Mouse (Mus musculus) forebrain, embryonic 11.5 days (tissue): ENCODE results near the gene Ddx23. TPM values are rescaled to one million over a fixed set of nuclear protein-coding genes. Genes with fewer than 3 reads are reported as not detected.

Source experiments
- ATAC-seq: fragments of 200-750 bp; cut with Nextera tagmentation; replicated peaks from 2 replicates; pipeline ENCODE4 v1.8.0; 2017; ENCODE audit warnings: moderate TSS enrichment; ENCODE audit not compliant: low FRiP score
- DNase-seq: peaks from one replicate; pipeline ENCODE4 v3.0.0-alpha.2; 2017; ENCODE audit warnings: low spot score
- H3K27ac ChIP-seq: fragments of 300-500 bp; sonication (generic); 2 replicates; pipeline ENCODE4 v1.5.1; 2014; ENCODE audit warnings: low read depth, low read length
- H3K27me3 ChIP-seq: fragments of 300-500 bp; sonication (generic); 2 replicates; pipeline ENCODE4 v1.6.1; 2014; ENCODE audit warnings: mild to moderate bottlenecking, low read length, mixed read lengths; ENCODE audit not compliant: control insufficient read depth, insufficient read depth
- H3K36me3 ChIP-seq: fragments of 300-500 bp; sonication (generic); 2 replicates; pipeline ENCODE4 v1.6.1; 2014; ENCODE audit warnings: mild to moderate bottlenecking, low read length, moderate library complexity, mixed read lengths; ENCODE audit not compliant: control insufficient read depth, insufficient read depth
- H3K4me1 ChIP-seq: fragments of 300-500 bp; sonication (generic); replicated peaks from 2 replicates; pipeline ENCODE4 v1.6.1; 2014; ENCODE audit warnings: low read length, mixed read lengths; ENCODE audit not compliant: control insufficient read depth, insufficient read depth
- H3K4me2 ChIP-seq: fragments of 300-500 bp; sonication (generic); 2 replicates; pipeline ENCODE4 v1.6.1; 2014; ENCODE audit warnings: low read depth, mild to moderate bottlenecking, low read length, moderate library complexity, mixed read lengths; ENCODE audit not compliant: severe bottlenecking
- H3K4me3 ChIP-seq: fragments of 300-500 bp; sonication (generic); 2 replicates; pipeline ENCODE4 v1.5.1; 2014; ENCODE audit warnings: low read depth, low read length
- H3K9ac ChIP-seq: fragments of 300-500 bp; sonication (generic); 2 replicates; pipeline ENCODE4 v1.6.1; 2014; ENCODE audit warnings: low read length
- H3K9me3 ChIP-seq: fragments of 300-500 bp; sonication (generic); 2 replicates; pipeline ENCODE4 v1.6.1; 2016; ENCODE audit warnings: low read length, mixed read lengths; ENCODE audit not compliant: control insufficient read depth
- WGBS: fragments of 180-500 bp; shearing (Covaris S2); extraction: QIAGEN DNeasy Blood & Tissue Kit; methylation state at CpG from one replicate; pipeline ENCODE4 v1.1.7; 2014; 5-methylcytosine and 5-hydroxymethylcytosine counted together
- polyA plus RNA-seq: library from polyadenylated mRNA; unstranded; fragments of >200 nt; fragmentation: Nextera tagmentation; extraction: Ambion mirVana; gene quantifications from 2 replicates; pipeline ENCODE4 v1.2.1, GENCODE M21; 2014

Gene Ddx23
- polyA plus RNA-seq, 1 experiment from 2014 or later: 24.2 TPM

GRCm38 (mm10) chr15:98623361-98623821 is 39.3 kb downstream of the Ddx23 start:
- Histone ChIP-seq H3K9me3 (no peaks in the 10 kb centered on the region), H3K4me1 (peaks cover 5% of the 10 kb centered on the region; the same call in 1 of the 2 replicates), H3K4me3 (no peak overlapping the region), H3K9ac (no peak overlapping the region), H3K27ac (no peak overlapping the region), H3K4me2 (no peak overlapping the region), H3K36me3 (no peaks in the 10 kb centered on the region), H3K27me3 (peaks cover 3% of the 10 kb centered on the region; the same call in 1 of the 2 replicates)
- 54% methylated on average over 5 of the region's 5 CpGs for WGBS
- DNase-seq: no peak
- no peak for ATAC-seq

- no peak for DNase-seq
Measured at GRCm38 (mm10) chr15:98622721-98623120, 40.0 kb downstream of the Ddx23 start.

GRCm38 (mm10) chr15:98622199-98622598 is 40.5 kb downstream of the Ddx23 start:
- Histone ChIP-seq H3K9me3 (no peaks in the 10 kb centered on the region), H3K4me1 (peaks cover 4% of the 10 kb centered on the region; the same call in 1 of the 2 replicates), H3K4me2 (no peak overlapping the region), H3K27ac (no peak overlapping the region), H3K36me3 (no peaks in the 10 kb centered on the region), H3K9ac (peak overlapping the region; percentile 20; the same call in 1 of the 2 replicates), H3K4me3 (no peak overlapping the region), H3K27me3 (no peaks in the 10 kb centered on the region; the same call in 1 of the 2 replicates)
- DNase-seq: no peak
- ATAC-seq: no peak
- WGBS: 6% methylated on average over 7 of the region's 7 CpGs

More at GRCm38 (mm10) chr15:98622721-98623120, 40.0 kb downstream of the Ddx23 start:
- H3K4me2 ChIP-seq: no peak overlapping the region
- H3K4me1 ChIP-seq: peaks cover 4% of the 10 kb centered on the region; the same call in 1 of the 2 replicates
- WGBS: 14% methylated on average over 6 of the region's 6 CpGs
- no peak overlapping the region for H3K27ac ChIP-seq
- H3K9me3 ChIP-seq: no peaks in the 10 kb centered on the region
- ATAC-seq: no peak
- H3K9ac ChIP-seq: no peak overlapping the region
- H3K36me3 ChIP-seq: no peaks in the 10 kb centered on the region
- no peaks in the 10 kb centered on the region; the same call in 1 of the 2 replicates for H3K27me3 ChIP-seq
- no peak overlapping the region for H3K4me3 ChIP-seq

GRCm38 (mm10) chr15:98617176-98617537 is 45.5 kb downstream of the Ddx23 start:
- H3K27me3 ChIP-seq: no peaks in the 10 kb centered on the region
- H3K27ac ChIP-seq: no peak overlapping the region
- peaks cover 6% of the 10 kb centered on the region; the same call in 1 of the 2 replicates for H3K4me1 ChIP-seq
- H3K4me3 ChIP-seq: no peak overlapping the region
- WGBS: 3% methylated on average over 12 of the region's 12 CpGs
- no peak overlapping the region for H3K4me2 ChIP-seq
- no peaks in the 10 kb centered on the region for H3K36me3 ChIP-seq
- DNase-seq (peak; percentile 91), ATAC-seq (no peak)
- no peaks in the 10 kb centered on the region for H3K9me3 ChIP-seq
- H3K9ac ChIP-seq: peak overlapping the region; percentile 9; the same call in 1 of the 2 replicates

- Histone ChIP-seq H3K4me1 (peaks cover 6% of the 10 kb centered on the region; the same call in 1 of the 2 replicates), H3K27me3 (no peaks in the 10 kb centered on the region), H3K27ac (no peak overlapping the region), H3K9ac (peak overlapping the region; percentile 32; the same call in 1 of the 2 replicates), H3K4me2 (no peak overlapping the region), H3K9me3 (no peaks in the 10 kb centered on the region), H3K4me3 (no peak overlapping the region), H3K36me3 (no peaks in the 10 kb centered on the region)
- 37% methylated on average over 20 of the region's 20 CpGs for WGBS
- DNase-seq (no peak), ATAC-seq (no peak)
Measured at GRCm38 (mm10) chr15:98616362-98617175, 46.1 kb downstream of the Ddx23 start.

- Histone ChIP-seq H3K4me2 (no peak overlapping the region), H3K4me3 (no peak overlapping the region), H3K27me3 (no peaks in the 10 kb centered on the region), H3K4me1 (peaks cover 6% of the 10 kb centered on the region; the same call in 1 of the 2 replicates), H3K9ac (no peak overlapping the region), H3K9me3 (no peaks in the 10 kb centered on the region), H3K27ac (no peak overlapping the region), H3K36me3 (no peaks in the 10 kb centered on the region)
- ATAC-seq (no peak), DNase-seq (no peak)
- 71% methylated on average over 6 of the region's 6 CpGs for WGBS
Measured at GRCm38 (mm10) chr15:98615751-98616150, 46.9 kb downstream of the Ddx23 start.

- Histone ChIP-seq H3K4me1 (peaks cover 8% of the 10 kb centered on the region; the same call in 1 of the 2 replicates), H3K27ac (no peak overlapping the region), H3K4me2 (no peak overlapping the region), H3K27me3 (no peaks in the 10 kb centered on the region), H3K9me3 (no peaks in the 10 kb centered on the region), H3K9ac (no peak overlapping the region), H3K4me3 (no peak overlapping the region), H3K36me3 (no peaks in the 10 kb centered on the region)
- DNase-seq: no peak
- 65% methylated on average over 6 of the region's 6 CpGs for WGBS
- ATAC-seq: no peak
Measured at GRCm38 (mm10) chr15:98614971-98615370, 47.7 kb downstream of the Ddx23 start.

GRCm38 (mm10) chr15:98614551-98614950 is 48.1 kb downstream of the Ddx23 start:
- ATAC-seq: no peak
- Histone ChIP-seq H3K27me3 (no peaks in the 10 kb centered on the region), H3K4me2 (no peak overlapping the region), H3K27ac (no peak overlapping the region), H3K36me3 (no peaks in the 10 kb centered on the region), H3K9me3 (no peaks in the 10 kb centered on the region), H3K4me3 (no peak overlapping the region), H3K9ac (peak overlapping the region; percentile 8), H3K4me1 (peaks cover 8% of the 10 kb centered on the region; the same call in 1 of the 2 replicates)
- DNase-seq: no peak
- WGBS: 73% methylated on average over 9 of the region's 9 CpGs
